ENCODE assay signal across 8 mouse cellular contexts in the genomic region with DNA sequence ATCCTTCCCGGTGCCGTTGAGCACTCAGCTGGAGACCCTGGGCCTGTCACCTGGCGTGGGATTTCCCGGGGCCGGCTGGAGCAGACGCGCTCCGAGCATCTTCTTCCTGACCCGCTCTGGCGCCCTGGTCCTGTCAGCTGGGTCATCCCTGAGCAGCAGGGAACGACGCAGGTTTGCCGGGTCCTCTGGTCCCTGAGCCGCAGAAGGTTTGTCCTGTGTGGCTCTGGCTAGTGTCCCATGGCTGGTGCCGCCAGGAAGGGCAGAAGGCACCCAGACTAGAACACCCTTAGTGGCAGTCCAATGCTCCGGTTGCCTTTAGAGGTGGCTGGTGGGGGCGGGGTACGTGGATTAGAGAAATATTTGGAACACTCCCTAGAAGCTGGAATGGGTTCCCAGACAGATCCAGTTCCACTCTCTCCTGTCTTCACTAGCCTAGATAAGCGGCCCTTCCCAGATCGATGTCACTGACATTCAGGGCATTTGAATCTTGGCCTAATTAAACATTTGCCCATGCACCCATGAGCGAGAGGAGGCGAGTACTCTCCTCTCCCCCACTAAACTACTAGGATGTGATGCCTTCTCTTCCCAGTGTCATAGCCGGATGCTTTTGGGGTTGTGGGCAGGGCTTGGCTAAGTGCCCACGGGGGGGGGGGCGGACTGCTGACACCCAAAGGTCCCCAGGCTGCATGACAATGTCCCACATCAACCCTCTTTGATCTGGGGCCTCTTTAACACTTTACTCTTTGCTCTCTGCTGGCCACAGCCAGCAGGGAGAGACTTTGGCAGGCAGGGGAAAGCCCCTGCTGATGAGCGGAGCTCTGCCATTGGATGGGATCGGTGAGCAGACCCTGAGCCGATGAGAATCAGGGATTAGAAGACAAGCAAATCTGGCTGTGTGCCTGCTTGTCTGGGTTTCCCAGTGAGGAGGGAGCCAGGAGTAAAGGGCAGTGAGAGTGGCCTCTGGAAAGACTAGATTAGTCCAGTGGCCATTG. TPM values are rescaled to one million over a fixed set of nuclear protein-coding genes. Genes with fewer than 3 reads are reported as not detected.
DNase-seq lines count a peak whose midpoint lies in the region; ATAC-seq and TF ChIP-seq lines count a peak whose summit lies in the region.

No protein-coding gene starts in this region.

- peak overlapping the region; percentile 46 for H3K27ac ChIP-seq in heart, adult 2 months
- no peak overlapping the region for H3K27ac ChIP-seq in kidney, adult 2 months (ENCODE audit: insufficient read depth, low read depth, low read length)
- peak overlapping the region; percentile 65 for H3K27ac ChIP-seq in liver, embryonic 16.5 days (ENCODE audit: low read length)

- no peak for TF ChIP-seq EP300 in heart, adult 2 months (IDR thresholded peaks at IDR 0.05; ENCODE audit: insufficient read depth, low read depth, low read length)

- H3K9me3 ChIP-seq in liver, embryonic 16.5 days (replicated peaks; ENCODE audit: control insufficient read depth, low read length), result no peaks in the 10 kb centered on the region

- DNase-seq in urinary bladder, postnatal 14 days (ENCODE audit: low spot score), result peak; percentile 12
- DNase-seq in urinary bladder, postnatal 25 days (ENCODE audit: low spot score), result no peak
- DNase-seq in heart, adult 2 months, result peak in 1 of 2 experiments; percentile 23
- DNase-seq in kidney, adult 2 months, result peak; percentile 69
- DNase-seq in retina, postnatal 1 day, result peak; percentile 91
- no peak for DNase-seq in ovary, adult 18-20 months (ENCODE audit: low spot score)

- no peaks in the 10 kb centered on the region for H3K79me2 ChIP-seq in heart, adult 2 months (replicated peaks; ENCODE audit: control insufficient read depth, insufficient read depth, low read length)

- H3K9ac ChIP-seq in heart, adult 2 months (ENCODE audit: low read depth, low read length), result peak overlapping the region; percentile 79
- H3K9ac ChIP-seq in liver, embryonic 16.5 days (ENCODE audit: low read depth, low read length), result peak overlapping the region; percentile 56

- no peaks in the 10 kb centered on the region for H3K27me3 ChIP-seq in heart, adult 2 months (ENCODE audit: control insufficient read depth, insufficient read depth, low read length)
- no peaks in the 10 kb centered on the region for H3K27me3 ChIP-seq in kidney, adult 2 months (replicated peaks; ENCODE audit: control insufficient read depth, insufficient read depth, low read length)
- H3K27me3 ChIP-seq in liver, embryonic 16.5 days (ENCODE audit: control insufficient read depth, insufficient read depth, low read depth, low read length), result peaks cover 20% of the 10 kb centered on the region

- peak; percentile 2; the same call in 1 of the 2 replicates for ATAC-seq in common myeloid progenitor, adult 5-6 weeks (replicated peaks; ENCODE audit: low read depth, poor library complexity, severe bottlenecking)
- peak; percentile 85 for ATAC-seq in liver, embryonic 16.5 days (ENCODE audit: low read depth)

- TF ChIP-seq POLR2A in heart, adult 2 months (IDR thresholded peaks at IDR 0.05; ENCODE audit: insufficient read depth, low read depth, low read length), result no peak
- no peak for TF ChIP-seq POLR2A in kidney, adult 2 months (IDR thresholded peaks at IDR 0.05; ENCODE audit: low read depth, low read length)

- H3K4me2 ChIP-seq in liver, embryonic 16.5 days (ENCODE audit: low read depth, low read length), result peak overlapping the region; percentile 59

- H3K4me3 ChIP-seq in heart, adult 2 months, result peak overlapping the region; percentile 45
- peak overlapping the region; percentile 51 for H3K4me3 ChIP-seq in kidney, adult 2 months (ENCODE audit: insufficient read depth, low read depth, low read length)
- peak overlapping the region; percentile 57 for H3K4me3 ChIP-seq in liver, embryonic 16.5 days (ENCODE audit: low read depth, low read length)

- TF ChIP-seq CTCF in heart, adult 2 months (IDR thresholded peaks at IDR 0.05), result no peak
- no peak for TF ChIP-seq CTCF in kidney, adult 2 months (conservative IDR thresholded peaks at IDR 0.05; ENCODE audit: insufficient read depth, insufficient read length, low read depth, low read length)

- WGBS in heart, adult 2 months, result 2% methylated on average over 28 of the region's 28 CpGs
- 5% methylated on average over 28 of the region's 28 CpGs for WGBS in kidney, adult 2 months
- 4% methylated on average over 28 of the region's 28 CpGs for WGBS in liver, embryonic 16.5 days (ENCODE audit: insufficient replicate concordance)

- no peaks in the 10 kb centered on the region for H3K36me3 ChIP-seq in heart, adult 2 months (ENCODE audit: control insufficient read depth, insufficient read depth, low read length)
- H3K36me3 ChIP-seq in kidney, adult 2 months (ENCODE audit: control insufficient read depth, insufficient read depth, low read length), result no peaks in the 10 kb centered on the region
- H3K36me3 ChIP-seq in liver, embryonic 16.5 days (ENCODE audit: control insufficient read depth, insufficient read depth), result no peaks in the 10 kb centered on the region

- intact Hi-C loops in heart, adult 2 months (cut with DNase I), result loop anchor here (2.0 to 5.0 kb wide), 2 partner anchors 46 to 94 kb away; a partner anchor contains a TSS

- peaks cover 2% of the 10 kb centered on the region for H3K4me1 ChIP-seq in heart, adult 2 months (ENCODE audit: control insufficient read depth, insufficient read depth, low read length)
- H3K4me1 ChIP-seq in kidney, adult 2 months (ENCODE audit: control insufficient read depth, insufficient read depth, low read length), result peaks cover 5% of the 10 kb centered on the region; the same call in 1 of the 2 replicates
- H3K4me1 ChIP-seq in liver, embryonic 16.5 days (ENCODE audit: control insufficient read depth, low read depth, low read length), result no peaks in the 10 kb centered on the region; the same call in none of the 2 replicates

RNA-seq across cellular contexts. Expression of a gene that starts 0.8 kb away (rescaled TPM):
- not detected in 2 replicates for total RNA-seq in common myeloid progenitor, adult 5-6 weeks (2017)
- 1 to 10 TPM; 1.1 to 3.8 TPM for total RNA-seq in heart, adult 2 months (2021)
- 26.2 and 30.1 TPM in 2 replicates for polyA plus RNA-seq in heart, adult 2 months (2012; rRNA removed)
- 28.4 and 40.6 TPM in 2 replicates for polyA plus RNA-seq in kidney, adult 2 months (2012; rRNA removed)
- polyA plus RNA-seq in liver, embryonic 16.5 days (2015; fragmentation: Nextera tagmentation; extraction: Ambion mirVana), result 2.4 and 2.7 TPM in 2 replicates

RNA-seq across cellular contexts. Expression of a gene that starts 23.6 kb away (rescaled TPM):
- 40.7 and 42.3 TPM in 2 replicates for total RNA-seq in common myeloid progenitor, adult 5-6 weeks (2017)
- total RNA-seq in heart, adult 2 months (2021), result 100 to 1,000 TPM; 258 to 289 TPM
- polyA plus RNA-seq in heart, adult 2 months (2012; rRNA removed), result 27.8 and 36.6 TPM in 2 replicates
- polyA plus RNA-seq in kidney, adult 2 months (2012; rRNA removed), result 18.6 and 22.9 TPM in 2 replicates
- 64.5 and 68.0 TPM in 2 replicates for polyA plus RNA-seq in liver, embryonic 16.5 days (2015; fragmentation: Nextera tagmentation; extraction: Ambion mirVana)

RNA-seq across cellular contexts. Expression of a gene that starts 45.5 kb away (rescaled TPM):
- not detected in 2 replicates for total RNA-seq in common myeloid progenitor, adult 5-6 weeks (2017)
- not detected for total RNA-seq in heart, adult 2 months (2021)
- polyA plus RNA-seq in heart, adult 2 months (2012; rRNA removed), result 0.15 TPM in 1 of 2 replicates, not detected in the other
- polyA plus RNA-seq in kidney, adult 2 months (2012; rRNA removed), result 0.05 and 0.11 TPM in 2 replicates
- 0.13 TPM in 1 of 2 replicates, not detected in the other for polyA plus RNA-seq in liver, embryonic 16.5 days (2015; fragmentation: Nextera tagmentation; extraction: Ambion mirVana)

Comparison
In these comparisons a context has a peak if more than half of its experiments do, and no peak if none do; other contexts are left out.
1. DNase-seq: peak in urinary bladder, postnatal 14 days (single experiment), kidney, adult 2 months (single experiment) and retina, postnatal 1 day (single experiment); none in urinary bladder, postnatal 25 days (single experiment) and ovary, adult 18-20 months (single experiment).
2. Peak in every context shown above with its lines, with median percentiles within 50 percentile points of each other: H3K4me3 ChIP-seq.